Mouse (Mus musculus) lung, postnatal 0 days (tissue): ENCODE data around the gene Mrps34.

ENCODE experiments used
- CTCF ChIP-seq: IDR thresholded peaks from 2 replicates; pipeline ENCODE4 v1.5.1; 2016; ENCODE audit warnings: antibody characterized with exemption, mild to moderate bottlenecking
- EP300 ChIP-seq: IDR thresholded peaks from 2 replicates; pipeline ENCODE4 v1.6.1; 2016; ENCODE audit warnings: antibody characterized with exemption, mild to moderate bottlenecking, control low read depth

GRCm38 (mm10) chr17:24902671-24903474 is 8.0 kb downstream of the Mrps34 start:
- TF ChIP-seq CTCF (peak; percentile 53), EP300 (no peak)
